Mouse (Mus musculus): ENCODE data around the gene Fndc9.

The Fndc9 gene

DNA sequence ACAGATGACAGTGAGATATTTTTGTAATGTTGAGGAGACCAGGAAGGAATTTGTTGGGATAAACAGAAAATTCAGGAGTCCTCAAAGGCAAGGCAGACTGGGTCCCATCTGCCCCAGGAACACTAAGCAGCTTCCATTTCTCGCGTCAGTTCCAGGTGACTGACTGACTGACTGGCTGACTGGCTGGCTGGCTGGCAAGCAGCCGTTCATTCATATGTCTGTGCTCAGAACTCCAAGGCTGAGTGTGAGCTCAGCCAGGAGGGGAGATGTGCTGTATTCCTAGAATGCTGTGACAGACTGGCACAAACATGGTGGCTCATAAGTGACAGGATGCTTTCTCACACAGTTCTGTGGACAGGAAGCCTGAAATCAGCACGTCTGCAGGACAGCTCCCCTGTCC, 1.4 kb upstream of the Fndc9 start:
- no peak for DNase-seq (ENCODE audit: low read depth)

DNA sequence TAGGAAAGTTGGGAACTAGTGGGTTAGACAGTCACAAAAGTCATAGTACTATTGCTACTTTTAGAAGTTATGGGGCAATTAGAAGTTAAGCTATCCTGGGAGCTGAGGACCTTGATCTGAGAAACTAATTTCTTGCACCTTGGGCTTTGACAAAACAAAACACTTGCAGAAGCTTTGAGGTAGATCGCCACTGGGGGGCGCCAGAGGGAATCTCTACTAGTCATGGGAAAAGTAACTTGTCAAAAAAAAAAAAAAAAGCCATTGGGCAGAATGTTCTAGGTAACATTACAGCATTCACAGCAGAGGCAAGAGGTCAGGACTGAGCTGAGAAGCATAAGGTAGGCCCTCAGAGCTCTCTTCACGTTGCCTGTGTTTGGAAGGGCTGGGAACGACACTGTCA, 1.6 kb downstream of the Fndc9 start:
- DNase-seq (ENCODE audit: low read depth), result peak; percentile 75

DNA sequence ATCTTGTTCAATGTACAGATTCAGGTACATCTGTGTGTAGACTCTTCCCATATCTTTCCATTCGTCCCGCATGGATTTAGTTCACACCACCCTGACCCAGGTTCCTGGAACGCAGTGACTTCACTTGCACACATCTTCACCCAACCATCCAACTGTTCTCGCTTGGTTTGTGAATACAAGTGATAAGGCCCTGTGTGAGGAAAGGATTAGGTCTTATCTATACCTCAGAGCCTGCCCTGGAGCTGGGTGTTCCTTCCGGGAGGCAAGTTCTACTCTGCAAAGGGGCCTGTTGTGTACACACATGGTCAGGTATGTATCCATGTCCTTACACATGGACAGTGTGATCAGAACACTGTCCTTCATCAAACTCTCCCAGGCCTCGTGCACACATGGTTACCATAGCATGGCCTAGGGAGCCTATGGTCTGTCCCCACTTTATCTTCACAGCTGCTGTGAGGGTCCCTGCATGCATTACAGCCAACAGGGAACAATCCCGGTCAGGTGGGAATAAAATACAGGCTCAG, 5.9 kb downstream of the Fndc9 start:
- no peak for DNase-seq (ENCODE audit: low read depth)

DNA sequence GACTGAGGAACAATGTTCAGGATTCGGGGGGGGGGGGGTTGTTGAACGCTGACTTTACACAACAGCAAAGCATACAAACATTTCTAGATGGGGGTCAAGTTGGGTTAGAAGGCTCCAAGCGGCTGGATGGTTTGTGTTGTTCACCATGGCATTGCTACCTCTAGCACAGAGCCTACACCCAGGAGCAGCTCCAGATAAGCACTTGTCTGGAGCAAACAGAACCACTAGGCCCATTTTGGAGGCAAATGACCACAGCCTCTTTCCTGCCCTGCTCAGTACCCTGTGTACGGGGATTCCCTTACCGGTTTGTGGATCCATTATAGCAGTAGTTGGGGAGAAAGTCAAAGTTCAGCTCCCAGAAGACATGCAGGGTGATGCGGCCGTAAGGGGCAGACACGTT, 6.7 kb downstream of the Fndc9 start:
- no peak for DNase-seq (ENCODE audit: low read depth)

DNA sequence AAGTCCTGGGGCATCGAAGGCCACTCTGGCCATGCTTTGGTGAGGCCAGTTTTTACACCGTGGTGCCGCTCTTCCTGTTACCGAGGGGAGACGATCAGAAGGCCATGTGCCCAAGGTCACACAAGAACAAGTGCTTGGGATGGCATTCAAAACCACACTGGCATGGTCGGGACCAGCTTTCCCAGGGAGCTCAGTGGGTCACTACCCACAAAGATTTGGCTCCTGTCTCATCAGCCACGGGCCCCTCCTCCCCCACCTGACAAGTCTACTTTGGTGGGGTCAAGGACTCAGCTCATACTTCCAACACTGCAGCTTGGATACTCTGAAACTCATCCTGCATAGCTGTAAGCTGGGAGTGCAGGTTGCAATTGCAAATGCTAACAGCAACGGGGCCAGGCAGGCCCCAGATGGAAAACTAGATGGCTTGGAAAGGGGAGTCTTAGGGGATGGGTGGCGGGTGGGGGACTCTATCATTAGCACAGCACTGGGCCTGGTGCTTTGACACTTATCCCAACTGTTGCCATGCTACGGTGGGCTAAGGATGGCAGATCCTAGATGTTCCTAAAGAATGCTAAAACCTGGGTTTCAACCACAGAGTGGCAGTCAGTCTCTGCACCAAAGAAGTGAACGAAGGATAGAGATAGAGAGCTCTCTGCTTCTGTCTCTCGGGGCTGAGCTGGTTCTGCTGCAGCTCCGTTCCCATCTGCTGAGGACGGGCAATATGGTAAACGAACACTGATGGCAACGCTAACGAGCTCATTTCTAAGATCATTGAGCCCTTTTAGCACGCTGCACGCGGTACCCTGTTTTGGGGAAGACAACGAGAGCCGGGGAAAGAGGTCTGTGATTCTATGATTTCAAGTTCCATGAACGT, 9.6 kb downstream of the Fndc9 start:
- DNase-seq (ENCODE audit: low read depth), result no peak

DNA sequence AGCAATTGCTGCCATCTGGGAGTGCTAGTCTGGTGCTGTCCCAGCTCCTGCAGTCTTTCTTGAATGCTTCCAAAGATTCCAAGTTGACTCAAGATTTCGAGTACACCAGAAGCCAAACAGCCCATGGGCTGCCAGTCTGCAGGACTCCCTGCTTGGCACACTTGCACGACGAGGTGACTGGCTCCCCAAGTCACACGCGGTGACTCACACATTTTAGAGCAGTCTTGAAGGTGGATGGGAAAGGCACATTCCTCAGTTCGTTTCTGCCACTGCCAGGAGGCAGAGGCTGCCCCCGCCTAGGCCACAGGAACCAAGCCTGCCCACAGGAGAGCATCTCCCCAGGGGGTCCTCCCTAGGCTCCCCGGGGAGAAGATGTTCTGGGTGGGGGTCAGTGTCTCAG, 10.6 kb downstream of the Fndc9 start:
- DNase-seq (ENCODE audit: low read depth), result no peak

DNA sequence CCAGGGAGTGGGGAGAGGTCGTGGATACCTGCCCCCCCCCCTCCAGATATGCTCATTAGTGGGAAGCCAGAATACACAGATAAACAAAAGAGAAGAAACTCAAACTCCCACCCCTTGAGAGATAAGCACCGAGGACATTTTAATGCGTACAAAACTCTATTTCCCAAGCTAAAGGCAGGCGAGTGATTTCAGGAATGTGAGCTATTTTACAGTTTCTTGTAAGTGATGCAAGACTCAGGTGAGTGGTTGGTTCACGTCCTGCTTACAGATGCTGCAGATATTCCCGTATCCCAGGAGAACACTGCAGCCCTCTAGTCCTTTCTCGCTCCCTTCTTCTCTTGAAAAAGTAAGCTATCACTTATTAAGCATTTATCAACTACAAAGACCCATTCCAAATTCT, 11.1 kb downstream of the Fndc9 start:
- no peak for DNase-seq (ENCODE audit: low read depth)

DNA sequence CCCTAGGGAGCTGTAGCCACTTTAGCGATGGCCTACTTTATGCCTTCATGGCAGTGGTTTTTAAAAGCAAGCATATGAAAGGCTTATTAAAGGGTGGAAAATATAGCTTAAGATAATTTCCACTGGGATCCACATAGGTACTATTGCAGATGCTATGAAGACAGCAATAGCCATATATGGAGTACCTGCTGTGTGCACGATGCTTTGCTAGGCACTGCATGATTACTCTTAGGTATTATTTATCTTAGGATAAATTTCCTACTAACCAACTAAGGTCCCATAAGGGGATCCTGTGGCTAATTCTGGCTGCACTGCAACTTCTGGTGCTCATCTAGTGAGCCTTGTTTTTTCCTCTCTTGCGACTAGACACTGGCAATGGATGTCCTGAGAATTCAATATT, 13.0 kb downstream of the Fndc9 start:
- no peak for DNase-seq (ENCODE audit: low read depth)

DNA sequence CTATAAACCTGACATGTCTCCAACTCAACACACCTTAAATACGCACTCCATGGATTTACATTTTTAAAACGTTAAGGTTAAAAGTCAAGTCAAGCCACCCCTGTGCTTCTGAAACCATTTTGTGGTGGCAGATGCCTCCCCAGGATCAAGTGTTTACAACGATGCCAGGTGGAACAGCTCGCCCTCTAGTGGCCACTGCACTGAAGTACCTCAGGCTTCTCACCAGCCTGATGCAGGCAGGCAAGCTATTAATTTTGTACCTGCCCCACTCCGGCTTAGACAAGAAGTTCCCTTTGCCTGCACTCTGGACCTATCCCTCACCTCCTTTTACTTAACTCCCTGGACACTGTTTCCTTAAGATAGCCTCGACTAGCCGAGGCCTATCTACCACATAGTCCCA, 16.7 kb downstream of the Fndc9 start:
- DNase-seq (ENCODE audit: low read depth), result peak; percentile 50

DNA sequence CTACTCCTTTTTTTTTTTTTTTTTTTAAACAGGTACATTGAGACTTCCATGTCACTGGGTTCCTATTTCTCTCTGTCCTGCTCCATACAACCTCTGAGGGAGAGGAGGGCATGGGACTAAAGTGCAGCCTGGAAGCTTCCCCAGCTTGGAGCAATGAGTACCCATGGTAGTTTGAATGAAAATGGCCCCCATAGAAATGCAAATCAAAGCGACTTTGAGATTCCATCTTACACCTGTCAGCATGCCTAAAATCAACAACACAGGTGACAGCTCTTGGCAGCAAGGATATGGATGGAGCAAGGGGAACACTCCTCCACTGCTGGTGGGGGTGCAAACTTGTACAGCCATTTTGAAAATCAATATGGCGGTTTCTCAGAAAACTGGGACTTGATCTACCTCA, 20.0 kb downstream of the Fndc9 start:
- DNase-seq (ENCODE audit: low read depth), result no peak

DNA sequence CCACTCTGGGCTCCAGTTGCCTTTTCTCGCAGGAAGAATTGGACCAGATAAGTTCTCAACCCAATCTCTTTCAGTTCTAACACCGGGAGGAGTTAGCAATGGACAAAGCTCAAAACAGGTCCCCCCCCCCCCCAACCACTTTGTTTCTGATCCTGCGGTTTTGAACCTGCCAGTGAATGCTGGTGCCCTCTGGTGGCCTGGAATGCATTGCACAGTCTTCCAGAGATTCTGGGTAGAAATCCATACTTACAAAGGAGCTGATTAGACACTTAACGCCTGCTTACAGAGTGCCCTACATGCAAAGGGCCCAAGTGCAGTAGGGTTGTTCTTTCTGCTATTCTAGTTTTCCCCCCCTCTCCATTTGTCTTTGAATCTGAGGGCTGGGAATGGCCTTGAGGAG, 22.9 kb downstream of the Fndc9 start:
- no peak for DNase-seq (ENCODE audit: low read depth)

DNA sequence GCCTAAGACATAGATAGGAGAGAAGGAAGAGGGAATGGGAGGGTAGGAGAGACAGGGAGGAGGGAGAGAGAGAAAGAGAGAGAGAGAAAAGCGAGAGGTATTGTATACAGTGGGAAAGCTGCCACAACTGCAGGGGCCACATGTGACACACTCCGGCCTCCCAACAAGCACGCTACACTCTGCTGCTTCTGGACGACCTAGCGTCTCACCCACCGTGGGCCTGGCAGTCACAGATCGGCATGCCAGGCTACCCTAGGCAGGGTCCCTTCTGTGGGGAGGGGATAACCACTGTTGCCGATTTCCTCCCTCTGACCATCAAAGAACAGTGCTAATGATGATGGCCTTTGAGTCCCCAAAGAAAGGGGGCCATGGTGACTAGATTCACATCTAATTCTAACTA, 23.4 kb downstream of the Fndc9 start:
- no peak for DNase-seq (ENCODE audit: low read depth)

DNA sequence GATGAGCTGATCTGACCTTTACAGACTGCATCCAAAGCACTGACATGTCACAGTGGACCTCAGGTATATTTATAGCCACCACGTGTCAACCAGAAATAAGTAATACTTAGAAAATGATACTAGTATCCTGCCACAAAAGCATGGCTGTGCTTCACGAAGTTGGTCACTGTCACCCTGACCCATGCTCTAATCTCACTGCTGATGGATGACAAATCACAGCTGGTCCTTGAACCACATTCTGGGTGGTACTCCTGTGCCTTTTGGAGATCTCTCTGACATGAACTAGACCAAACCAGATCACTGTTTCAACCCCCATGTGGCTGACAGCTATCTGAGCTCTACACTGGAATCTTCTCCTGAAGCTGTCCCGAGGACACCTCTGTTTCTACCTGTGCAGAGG, 27.5 kb downstream of the Fndc9 start:
- no peak for DNase-seq (ENCODE audit: low read depth)

DNA sequence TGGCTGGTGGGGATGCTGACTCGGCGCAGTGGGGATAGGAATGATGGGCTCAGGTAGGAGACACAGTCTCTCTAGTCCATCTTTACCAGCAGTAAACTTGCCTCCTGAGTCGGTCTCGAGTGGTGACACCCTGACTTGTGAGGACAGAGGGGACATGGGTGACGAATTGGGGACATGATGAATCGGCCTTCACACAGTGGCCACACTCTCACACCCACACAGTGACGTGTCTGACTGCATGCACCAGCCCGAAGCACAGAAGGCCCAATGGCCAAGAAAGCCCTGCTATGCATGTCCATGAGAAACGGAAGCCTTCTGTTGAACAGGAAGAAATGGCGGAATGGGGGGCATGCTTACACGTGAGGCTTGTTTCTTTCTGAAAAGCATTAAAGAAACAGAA, 28.0 kb downstream of the Fndc9 start:
- DNase-seq (ENCODE audit: low read depth), result no peak

DNA sequence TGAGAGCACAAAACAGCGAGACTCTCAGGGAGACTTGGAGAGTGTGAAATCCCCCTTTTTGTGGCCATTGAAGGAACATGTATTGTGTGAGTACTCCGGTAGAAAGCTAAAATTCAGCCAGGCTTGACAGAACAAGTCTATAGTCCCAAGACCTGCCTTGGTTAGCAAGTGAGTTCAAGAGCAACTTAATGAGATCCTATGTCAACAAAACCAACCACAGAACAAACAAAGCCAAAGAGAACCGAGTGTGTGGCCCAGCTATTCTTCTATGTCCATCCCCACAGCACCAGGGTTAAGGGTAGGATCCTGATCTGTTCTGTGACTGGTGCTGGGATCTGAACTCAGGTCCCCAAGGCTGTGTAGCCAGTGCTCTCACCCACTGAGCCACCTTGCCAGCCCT, 29.3 kb downstream of the Fndc9 start:
- DNase-seq (ENCODE audit: low read depth), result no peak

DNA sequence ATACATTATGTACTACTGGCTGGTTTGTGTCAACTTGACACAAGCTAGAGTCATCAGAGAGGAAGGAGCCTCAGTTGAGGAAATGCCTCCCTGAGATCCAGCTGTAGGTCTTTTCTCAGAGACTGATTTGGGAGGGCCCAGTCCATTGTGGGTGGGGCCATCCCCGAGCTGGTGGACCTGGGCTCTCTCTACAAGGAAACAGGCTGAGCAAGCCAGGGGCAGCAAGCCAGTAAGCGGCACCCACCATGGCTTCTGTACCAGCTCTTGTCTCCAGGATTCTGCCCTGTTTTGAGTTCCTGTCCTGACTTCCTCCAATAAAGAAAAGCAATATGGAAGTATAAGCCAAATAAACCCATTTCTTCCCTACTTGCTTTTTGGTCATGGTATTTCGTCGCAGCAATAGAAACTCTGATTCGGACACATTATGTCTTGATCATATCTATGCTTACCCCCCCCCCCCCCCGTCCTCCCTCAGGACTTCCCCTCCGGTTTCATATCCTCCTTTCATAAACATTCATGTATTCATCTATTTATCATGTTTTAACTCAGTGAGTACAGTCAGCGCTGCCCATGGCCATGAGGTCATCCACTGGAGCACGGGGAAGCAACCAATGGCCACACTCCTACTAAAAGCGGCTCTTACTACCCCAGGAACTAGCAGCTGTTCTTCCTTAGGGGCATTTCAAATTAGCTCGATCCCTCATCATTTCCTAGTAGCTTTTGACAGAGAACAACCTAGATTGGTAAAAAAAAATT, 29.9 kb downstream of the Fndc9 start:
- DNase-seq (ENCODE audit: low read depth), result no peak

DNA sequence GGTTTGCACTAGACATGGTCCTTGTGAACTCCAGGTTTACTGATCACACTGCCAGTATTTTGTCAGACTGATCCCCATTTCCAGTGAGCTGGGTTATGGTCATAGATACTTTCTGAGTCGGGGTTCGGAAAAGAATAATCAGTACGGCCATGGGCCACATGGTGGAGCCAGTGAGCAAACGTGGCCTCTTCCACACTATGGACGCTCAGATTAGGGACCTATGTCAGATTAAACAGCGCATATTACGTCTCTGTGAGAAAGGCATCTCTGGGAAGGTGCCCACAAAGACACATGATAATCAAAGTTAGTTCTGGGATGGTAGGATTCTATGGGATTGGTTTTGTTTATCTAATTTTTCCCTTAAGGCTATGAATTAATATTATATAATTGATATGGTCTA, 33.7 kb downstream of the Fndc9 start:
- peak; percentile 45 for DNase-seq (ENCODE audit: low read depth)

DNA sequence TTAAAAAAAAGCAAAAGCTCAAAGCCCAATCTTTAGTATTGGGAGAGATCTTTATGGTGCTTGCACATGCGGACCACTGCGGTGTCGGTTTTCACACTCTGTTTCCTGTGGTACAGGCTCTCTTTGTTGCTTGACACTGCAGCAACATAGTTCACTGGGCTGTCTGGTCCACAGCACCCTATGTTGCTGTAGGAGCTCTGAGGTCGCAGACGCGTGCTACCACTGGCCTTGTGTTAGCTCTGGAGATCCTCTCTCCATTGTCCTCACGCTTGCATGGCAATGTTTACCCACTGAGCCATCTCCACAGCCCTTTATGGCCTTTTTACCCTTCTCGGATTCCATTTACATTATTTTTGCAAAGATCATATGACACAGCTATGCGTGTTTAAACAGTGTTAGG, 34.1 kb downstream of the Fndc9 start:
- DNase-seq (ENCODE audit: low read depth), result no peak

DNA sequence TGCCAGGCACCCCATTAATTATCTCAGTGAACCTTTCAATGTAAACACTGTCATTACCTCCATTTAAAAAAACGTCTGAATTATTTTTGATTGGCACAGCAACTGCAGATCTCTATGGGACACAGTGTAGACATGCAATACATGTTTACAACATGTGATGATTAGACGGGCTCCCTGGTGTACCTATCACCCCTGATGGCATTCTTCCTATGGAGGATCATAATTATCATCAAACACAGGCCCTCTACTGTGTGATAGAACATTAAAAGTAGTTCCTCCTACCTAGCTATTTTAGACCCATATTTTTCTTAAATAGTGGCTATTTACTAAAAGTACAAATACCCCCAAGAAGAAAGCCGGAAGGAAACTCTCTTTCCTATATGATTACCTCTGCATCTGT, 34.6 kb downstream of the Fndc9 start:
- DNase-seq (ENCODE audit: low read depth), result no peak

DNA sequence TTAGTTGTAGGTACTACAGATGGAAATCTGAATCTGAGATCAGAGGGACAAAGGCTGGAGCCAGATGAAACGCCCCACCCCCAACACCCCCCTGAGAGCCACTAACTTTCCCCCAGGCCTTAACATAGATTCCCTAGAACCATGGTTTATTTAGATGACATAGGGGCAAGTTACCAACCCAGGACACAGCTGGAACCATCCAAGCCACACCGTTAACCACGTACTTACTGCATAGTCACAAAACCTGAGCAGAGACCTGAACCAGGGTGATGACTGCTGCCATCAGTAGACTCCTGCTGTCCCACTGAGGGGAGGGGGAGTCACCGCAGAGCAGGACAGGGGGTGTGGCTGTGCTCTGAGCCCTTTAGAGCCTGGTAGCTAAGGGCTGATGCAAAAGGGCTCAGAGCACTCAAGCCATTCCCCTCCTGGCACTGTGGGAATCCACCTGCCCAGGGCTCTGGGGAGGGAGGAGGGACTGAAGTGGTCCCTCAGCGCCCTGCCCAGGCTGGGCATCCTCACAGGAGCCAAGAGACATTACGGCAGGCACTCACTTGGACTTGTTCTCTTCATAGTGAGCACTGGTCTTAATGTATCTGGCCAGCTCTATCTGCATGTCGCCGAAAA, 36.8 kb downstream of the Fndc9 start:
- DNase-seq (ENCODE audit: low read depth), result no peak

DNA sequence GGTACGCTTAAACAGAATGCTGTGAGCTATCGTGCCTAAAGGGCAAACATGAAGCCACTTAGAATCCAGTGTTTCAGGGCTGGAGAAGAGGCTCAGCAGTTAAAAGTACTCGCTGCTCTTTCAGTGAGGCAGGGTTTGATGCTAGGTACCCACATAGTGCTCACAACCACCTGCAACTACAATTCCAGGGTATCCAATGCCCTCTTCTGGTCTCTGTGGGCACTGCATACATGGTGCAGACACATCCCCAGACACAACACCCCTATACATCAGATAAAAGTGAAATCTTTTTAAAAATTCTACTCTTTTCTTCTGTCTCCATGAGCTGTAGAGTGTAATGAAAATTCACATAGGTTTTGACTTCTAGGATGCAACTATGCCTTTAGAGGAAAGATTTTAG, 38.6 kb downstream of the Fndc9 start:
- no peak for DNase-seq (ENCODE audit: low read depth)

DNA sequence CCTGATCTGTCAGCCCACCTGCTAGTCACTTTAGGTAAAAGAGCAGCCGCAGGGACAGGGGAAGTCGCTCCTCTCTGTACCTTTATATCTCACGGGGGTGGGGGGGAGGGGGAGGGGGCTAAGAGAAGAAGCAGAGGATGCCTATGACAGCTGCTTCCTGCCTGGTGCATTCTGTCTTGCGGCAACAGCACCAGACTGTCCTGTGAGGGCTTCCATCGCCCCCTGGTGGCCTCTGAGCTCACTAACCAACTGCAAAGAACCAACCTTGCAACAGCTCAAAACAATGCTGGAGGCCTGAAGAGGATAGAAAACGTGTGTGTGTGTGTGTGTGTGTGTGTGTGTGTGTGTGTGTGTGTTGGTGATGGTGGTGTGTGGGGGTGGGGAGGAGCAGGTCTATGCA, 40.0 kb downstream of the Fndc9 start:
- peak; percentile 80 for DNase-seq (ENCODE audit: low read depth)

DNA sequence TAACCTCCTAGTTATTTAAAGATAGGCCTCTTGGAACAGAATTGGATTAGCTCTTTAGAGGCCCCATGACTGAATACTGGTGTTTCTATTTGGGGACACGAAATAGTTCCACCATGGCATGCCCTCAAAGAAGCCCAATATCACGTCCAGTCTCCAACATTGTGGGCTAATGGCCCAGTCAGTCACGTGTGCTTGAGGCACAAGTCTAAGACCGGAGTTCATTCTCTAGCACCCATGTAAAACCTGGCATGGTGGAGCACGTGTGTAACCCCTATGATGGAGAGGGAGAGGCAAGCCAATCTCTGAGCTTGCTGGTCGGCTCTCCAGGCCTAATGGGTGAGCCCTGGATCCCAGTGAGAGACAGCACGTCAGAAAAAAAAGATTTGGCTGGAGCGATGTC, 40.8 kb downstream of the Fndc9 start:
- no peak for DNase-seq (ENCODE audit: low read depth)

Measured in 416B (cell line).